Comparison of ENCODE assay signal across 8 mouse cellular contexts in genomic region chr5:139907714-139908242, GRCm38 (mm10). TPM values are rescaled to one million over a fixed set of nuclear protein-coding genes. Genes with fewer than 3 reads are reported as not detected.
DNase-seq lines count a peak whose midpoint lies in the region; ATAC-seq and TF ChIP-seq lines count a peak whose summit lies in the region.

Gene Elfn1 (plus strand): TSS chr5:139907943.

- no peak for DNase-seq in left cerebral cortex, adult 18-20 months (ENCODE audit: low spot score in 2 of 2)
- DNase-seq in left cerebral cortex, adult 9 months (ENCODE audit: low spot score in 2 of 2), result no peak
- DNase-seq in brain, embryonic 14.5 days (ENCODE audit: low read depth), result no peak
- DNase-seq in hindbrain, embryonic 14.5 days (ENCODE audit: low spot score), result no peak
- peak; percentile 35 for DNase-seq in naive thymus-derived CD4-positive, alpha-beta T cell, adult 2 months (ENCODE audit: low read depth)
- DNase-seq in gastrocnemius, postnatal 14 days, result no peak

- no peak for TF ChIP-seq POLR2A in brain, embryonic 14.5 days (IDR thresholded peaks at IDR 0.05; ENCODE audit: borderline replicate concordance, extremely low read depth, insufficient read depth, insufficient read length, poor library complexity, severe bottlenecking)

- H3K36me3 ChIP-seq in hindbrain, embryonic 14.5 days (replicated peaks; ENCODE audit: control insufficient read depth, insufficient read depth), result no peaks in the 10 kb centered on the region
- no peaks in the 10 kb centered on the region for H3K36me3 ChIP-seq in limb, embryonic 15.5 days

- H3K4me2 ChIP-seq in hindbrain, embryonic 14.5 days (replicated peaks), result peak within 1 kb of the TSS; percentile 96
- peak within 1 kb of the TSS; percentile 99 for H3K4me2 ChIP-seq in limb, embryonic 15.5 days

- no peaks in the 10 kb centered on the region for H3K9me3 ChIP-seq in hindbrain, embryonic 14.5 days (ENCODE audit: control insufficient read depth, low read length)
- H3K9me3 ChIP-seq in limb, embryonic 15.5 days, result no peaks in the 10 kb centered on the region

- TF ChIP-seq CTCF in brain, embryonic 14.5 days (IDR thresholded peaks at IDR 0.05; ENCODE audit: borderline replicate concordance, extremely low read depth, insufficient read depth, insufficient read length), result no peak

- peak; percentile 25; the same call in 1 of the 2 replicates for ATAC-seq in hindbrain, embryonic 14.5 days (ENCODE audit: low FRiP score)
- no peak for ATAC-seq in limb, embryonic 15.5 days (ENCODE audit: insufficient number of reproducible peaks, low FRiP score, low TSS enrichment, low read depth)
- ATAC-seq in cerebellum, adult (ENCODE audit: insufficient number of reproducible peaks, low FRiP score, low TSS enrichment), result no peak

- peak within 1 kb of the TSS; percentile 38; the same call in 1 of the 2 replicates for H3K27ac ChIP-seq in hindbrain, embryonic 14.5 days
- no peak within 1 kb of the TSS for H3K27ac ChIP-seq in limb, embryonic 15.5 days

- H3K9ac ChIP-seq in hindbrain, embryonic 14.5 days, result peak within 1 kb of the TSS; percentile 78
- H3K9ac ChIP-seq in limb, embryonic 15.5 days, result peak within 1 kb of the TSS; percentile 48

- peaks cover 36% of the 10 kb centered on the region for H3K4me1 ChIP-seq in hindbrain, embryonic 14.5 days (replicated peaks; ENCODE audit: control insufficient read depth, insufficient read depth, low read length)
- H3K4me1 ChIP-seq in limb, embryonic 15.5 days, result peaks cover 58% of the 10 kb centered on the region

- H3K4me3 ChIP-seq in hindbrain, embryonic 14.5 days (replicated peaks; ENCODE audit: low read length), result peak within 1 kb of the TSS; percentile 77
- peak within 1 kb of the TSS; percentile 64 for H3K4me3 ChIP-seq in limb, embryonic 15.5 days

- intact Hi-C loops in gastrocnemius, postnatal 14 days (cut with DNase I; ENCODE audit: low total_unique reads), result loop anchor here (5.0 kb wide), 1 partner anchor 235 kb away; no protein-coding TSS in a partner anchor

- WGBS in hindbrain, embryonic 14.5 days, result under 1% methylated on average over 33 of the region's 33 CpGs
- WGBS in limb, embryonic 15.5 days, result under 1% methylated on average over 33 of the region's 33 CpGs

- H3K27me3 ChIP-seq in hindbrain, embryonic 14.5 days (ENCODE audit: control insufficient read depth, insufficient read depth, low read length), result peaks cover 45% of the 10 kb centered on the region
- H3K27me3 ChIP-seq in limb, embryonic 15.5 days, result peaks cover 84% of the 10 kb centered on the region

RNA-seq across cellular contexts. Expression of gene Elfn1, which starts in this region (rescaled TPM):
- 10 to 100 TPM; 32.3 to 36.1 TPM for total RNA-seq in left cerebral cortex, adult 18-20 months (2021)
- 9.7 and 14.6 TPM in 2 replicates for polyA plus RNA-seq in brain, embryonic 14.5 days (2012; rRNA removed)
- polyA plus RNA-seq in hindbrain, embryonic 14.5 days (2014; fragmentation: Nextera tagmentation; extraction: Ambion mirVana), result 3.5 and 5.0 TPM in 2 replicates
- 1.2 and 1.3 TPM in 2 replicates for polyA plus RNA-seq in limb, embryonic 15.5 days (2015; fragmentation: Nextera tagmentation; extraction: Ambion mirVana)
- under 1 TPM; 0.09 to 0.25 TPM for total RNA-seq in gastrocnemius, postnatal 14 days (2021)

Comparison
In these comparisons a context has a peak if more than half of its experiments do, and no peak if none do; other contexts are left out.
1. RNA of gene Elfn1 (total RNA-seq): 32.3 to 36.1 TPM in left cerebral cortex, adult 18-20 months; 0.09 to 0.25 TPM in gastrocnemius, postnatal 14 days; every median in the first group is over 10 times any median in the second.